Mouse (Mus musculus) R1 (cell line): Measurements from ENCODE around the gene Arhgef28.

Experiments
- DNase-seq: peaks from one replicate; pipeline ENCODE4 v3.0.0-alpha.2; 2018; ENCODE audit warnings: low read depth, low spot score

Arhgef28 gene

GRCm38 (mm10) chr13:97966077-97966476 lies 240.2 kb downstream of the Arhgef28 start:
- DNase-seq = no peak

DNA sequence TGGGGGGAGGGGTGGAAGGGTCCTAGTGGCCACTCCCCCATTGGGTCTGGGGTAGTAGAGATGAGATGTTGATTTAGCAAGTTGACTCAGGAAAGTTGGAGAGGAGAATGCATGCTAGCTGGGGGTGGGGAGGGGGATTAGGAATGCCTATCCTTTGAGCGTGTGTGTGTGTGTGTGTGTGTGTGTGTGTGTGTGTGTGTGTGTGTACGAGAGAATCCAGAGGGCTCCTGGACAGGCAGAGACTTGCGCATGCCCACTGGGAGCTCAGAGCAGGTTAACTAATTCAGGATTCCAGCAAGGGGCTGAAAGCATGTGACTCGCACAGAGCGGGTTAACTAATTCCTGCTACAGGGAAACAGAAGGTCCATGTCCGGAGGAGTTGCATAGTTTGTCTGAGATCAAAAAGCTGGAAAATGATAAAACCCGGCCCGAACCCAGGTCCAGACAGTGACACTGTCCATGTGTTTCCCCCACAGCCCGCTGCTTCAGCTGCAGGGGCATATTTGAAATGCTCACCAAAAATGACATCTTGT lies 241.3 kb downstream of the Arhgef28 start:
- no peak for DNase-seq

DNA sequence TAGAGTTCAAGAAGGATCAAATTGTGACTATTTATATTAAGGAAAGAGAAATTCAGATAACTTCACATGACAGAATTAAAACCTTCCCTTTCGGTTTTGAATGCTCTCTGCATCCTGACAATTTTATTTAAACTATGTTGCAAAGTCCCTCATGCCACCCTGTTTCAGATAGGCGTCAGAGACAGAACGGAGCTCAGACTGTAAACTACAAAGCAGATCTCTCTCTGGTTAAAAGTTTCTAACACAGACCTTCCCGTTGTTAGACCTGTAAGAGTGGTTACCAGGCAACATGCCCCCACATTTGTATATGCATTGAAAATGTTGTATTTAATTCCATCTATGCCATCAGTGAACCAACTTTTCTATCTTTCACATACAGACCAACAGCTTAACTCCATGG lies 246.1 kb downstream of the Arhgef28 start:
- no peak for DNase-seq

DNA sequence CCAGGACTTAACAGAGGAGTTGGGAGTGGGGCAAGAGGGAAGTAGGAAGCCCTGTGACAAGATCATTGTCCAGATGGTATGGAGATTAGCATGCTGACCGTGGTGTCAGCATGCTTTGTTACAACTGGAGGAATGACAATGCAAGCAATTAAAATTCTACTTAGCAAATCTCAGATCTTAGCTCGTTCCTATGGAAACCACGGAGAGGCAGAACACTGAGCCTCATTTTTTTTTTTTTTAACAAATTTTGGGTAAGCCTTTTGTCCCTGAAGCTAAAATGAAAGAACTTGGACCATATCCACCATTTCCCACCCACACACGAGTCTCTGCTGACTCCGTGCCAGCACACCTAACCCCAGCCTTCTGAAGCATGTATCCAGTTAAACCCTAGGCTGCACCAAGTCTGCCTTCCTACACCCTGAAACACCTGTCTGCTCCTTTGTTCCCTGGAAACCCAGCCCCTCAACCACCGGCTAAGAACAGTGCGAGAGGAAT lies 246.8 kb downstream of the Arhgef28 start:
- peak; percentile 82 for DNase-seq

GRCm38 (mm10) chr13:97955759-97956158 lies 250.5 kb downstream of the Arhgef28 start:
- DNase-seq = no peak

- DNase-seq = no peak
Measured at GRCm38 (mm10) chr13:97954956-97955496, 251.2 kb downstream of the Arhgef28 start.

DNA sequence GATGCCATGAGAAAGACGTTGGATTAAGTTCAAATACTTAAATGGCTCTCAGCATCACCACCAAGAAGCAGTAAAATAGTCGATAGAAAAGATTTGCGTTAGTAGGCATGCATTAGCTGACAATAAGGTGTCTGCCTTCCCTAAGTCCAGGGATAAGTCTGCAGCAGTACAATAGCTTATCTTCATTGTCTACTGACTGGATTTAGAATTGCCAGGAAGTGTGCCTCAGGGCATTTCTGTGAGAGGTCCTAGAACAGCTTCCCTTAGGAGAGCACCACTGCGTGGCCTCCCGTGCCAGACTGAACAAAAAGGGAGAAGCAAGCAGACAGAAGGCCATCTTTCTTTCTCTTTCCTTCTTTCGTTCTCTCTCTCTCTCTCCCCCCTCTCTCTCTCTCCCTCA lies 252.2 kb downstream of the Arhgef28 start:
- DNase-seq = peak; percentile 24

DNA sequence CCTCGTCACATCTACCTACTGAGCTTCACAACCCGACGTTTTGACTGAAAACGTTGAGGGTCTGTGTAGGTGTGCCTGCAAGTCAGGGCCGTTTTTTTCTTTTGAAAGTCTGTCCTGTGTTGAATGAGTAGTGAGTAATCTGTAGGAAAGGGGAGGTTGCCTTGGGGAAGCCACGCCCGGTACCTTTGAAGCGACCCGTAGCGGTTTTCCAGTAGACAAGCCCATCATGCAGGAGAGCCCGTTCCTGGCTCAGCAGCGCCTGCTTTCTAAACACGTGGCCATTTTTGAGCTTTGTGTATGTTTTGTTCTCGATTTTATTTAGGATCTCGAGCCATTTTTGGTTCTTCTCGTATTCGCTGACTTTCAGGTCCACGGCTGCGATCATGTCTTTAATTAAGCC lies 252.7 kb downstream of the Arhgef28 start:
- DNase-seq = peak; percentile 63

DNA sequence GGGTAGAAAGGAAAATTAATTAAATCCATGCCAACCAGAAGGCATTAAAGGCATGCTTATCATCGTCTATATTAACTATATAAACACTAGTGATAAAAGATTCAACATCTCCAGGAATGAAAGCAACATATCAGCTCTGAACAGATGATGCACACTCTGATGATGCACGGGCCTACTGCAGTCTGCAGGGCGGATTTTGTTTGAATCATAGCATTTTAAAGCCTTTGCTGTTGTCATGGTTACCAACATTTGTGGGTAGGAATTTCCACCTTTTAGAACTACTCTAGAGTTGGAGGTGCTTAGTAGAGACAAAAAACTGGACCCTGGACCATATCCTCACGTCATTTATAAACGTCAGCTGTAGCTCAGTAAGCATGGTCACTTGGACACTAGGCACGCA lies 257.4 kb downstream of the Arhgef28 start:
- DNase-seq = no peak

DNA sequence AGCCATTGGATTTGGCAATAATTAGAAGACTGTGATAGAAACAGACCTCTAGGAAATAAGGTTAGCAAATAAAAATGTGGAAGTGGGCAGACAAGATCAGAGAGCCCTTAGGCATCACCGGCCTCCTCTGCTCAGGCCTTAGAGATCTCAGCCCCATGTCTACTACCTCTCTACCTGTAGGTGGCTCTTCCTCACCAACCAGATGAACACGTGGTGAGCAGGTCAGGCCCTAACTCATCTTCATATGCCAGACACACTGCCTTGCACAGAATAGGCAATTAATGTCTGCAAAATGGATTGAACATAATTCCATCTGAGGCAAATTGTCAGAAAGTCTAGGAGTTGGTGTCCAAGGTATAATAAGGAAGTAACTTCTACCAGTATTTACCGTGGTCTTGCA lies 258.6 kb downstream of the Arhgef28 start:
- DNase-seq = no peak

DNA sequence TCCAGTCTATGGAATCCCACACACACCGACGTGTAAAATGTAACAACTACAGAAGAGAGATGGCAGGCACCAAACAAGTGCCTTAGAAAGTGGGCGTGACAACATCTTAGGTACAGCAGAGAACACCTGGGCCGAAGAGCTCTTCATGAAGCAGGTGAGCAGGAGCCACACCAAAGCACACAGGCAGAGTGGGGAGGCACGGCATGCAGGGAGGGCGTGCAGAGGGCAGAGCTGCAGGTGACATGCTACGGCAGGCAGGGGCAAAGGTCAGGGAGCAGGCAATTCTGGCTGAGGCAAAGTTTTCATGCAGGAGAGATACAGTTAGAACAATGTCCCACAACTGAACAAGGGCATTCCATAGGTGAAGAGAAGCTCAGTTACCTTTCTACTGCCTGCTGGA lies 259.8 kb downstream of the Arhgef28 start:
- DNase-seq = no peak

GRCm38 (mm10) chr13:97941909-97942680 lies 264.1 kb downstream of the Arhgef28 start:
- no peak for DNase-seq

- no peak for DNase-seq
Measured at GRCm38 (mm10) chr13:97941099-97941498, 265.1 kb downstream of the Arhgef28 start.

GRCm38 (mm10) chr13:97939433-97940160 lies 266.6 kb downstream of the Arhgef28 start:
- peak; percentile 90 for DNase-seq

- DNase-seq = peak; percentile 89
Measured at GRCm38 (mm10) chr13:97938596-97939297, 267.5 kb downstream of the Arhgef28 start.

GRCm38 (mm10) chr13:97937919-97938318 lies 268.3 kb downstream of the Arhgef28 start:
- peak; percentile 61 for DNase-seq

GRCm38 (mm10) chr13:97928135-97928497 lies 278.1 kb downstream of the Arhgef28 start:
- peak; percentile 16 for DNase-seq

GRCm38 (mm10) chr13:97927376-97928134 lies 278.7 kb downstream of the Arhgef28 start:
- peak; percentile 26 for DNase-seq

DNA sequence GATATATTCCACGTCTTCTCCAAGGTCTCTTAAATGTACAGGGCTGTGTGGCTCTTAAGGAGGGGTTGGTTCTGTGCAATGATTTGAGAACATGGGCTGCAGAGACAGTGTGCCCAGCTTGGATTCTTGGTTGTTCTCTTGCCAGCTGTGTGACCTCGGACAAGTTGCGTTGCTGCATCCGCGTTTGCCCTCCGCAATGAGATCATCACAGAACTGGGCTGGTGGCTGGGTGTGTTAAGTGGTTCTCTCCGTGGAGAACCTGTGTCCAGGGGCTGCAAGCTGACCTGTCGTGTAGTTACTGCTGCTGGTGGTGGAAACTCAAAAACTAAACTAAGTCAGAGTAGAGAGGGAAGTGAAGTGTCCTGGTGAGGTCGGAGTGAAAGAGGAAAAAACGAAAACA lies 279.9 kb downstream of the Arhgef28 start:
- no peak for DNase-seq

DNA sequence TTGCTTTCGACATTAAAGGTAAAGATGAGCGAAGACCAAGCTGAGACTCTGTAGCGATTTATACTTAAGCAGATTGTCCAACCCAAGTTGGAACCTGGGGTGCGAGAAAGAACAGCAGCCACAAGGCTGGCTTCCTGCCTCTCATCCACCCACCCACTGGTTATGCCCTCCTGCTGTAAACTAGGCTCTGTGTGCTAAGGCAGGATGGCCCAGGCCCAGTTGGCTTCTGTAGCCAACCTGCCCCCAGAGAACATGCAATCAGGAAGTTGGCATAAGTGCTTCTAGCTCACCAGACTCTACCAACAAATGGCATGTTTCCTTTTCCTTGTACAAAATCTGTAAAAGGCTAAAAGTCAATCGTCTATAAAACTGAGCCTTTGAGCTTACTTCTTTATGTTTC lies 283.2 kb downstream of the Arhgef28 start:
- DNase-seq = no peak

DNA sequence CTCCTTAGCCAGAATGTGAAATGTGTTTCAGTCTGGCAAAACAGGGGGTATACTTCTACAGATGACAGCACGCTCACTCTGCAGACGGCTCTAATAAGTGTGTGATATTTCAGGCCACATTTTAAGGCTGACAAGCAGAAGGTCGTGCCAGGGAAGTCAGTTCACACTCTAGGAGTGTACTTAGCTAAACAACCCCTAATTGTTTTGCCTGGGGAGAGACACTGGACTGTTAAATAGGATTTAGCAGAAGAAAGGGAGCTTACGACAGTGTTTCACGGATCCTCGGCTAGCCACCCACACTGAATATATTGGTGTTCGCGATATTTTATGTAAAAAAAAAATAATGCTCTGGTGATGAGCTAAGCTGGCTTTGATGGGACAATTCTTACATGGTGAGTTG lies 286.6 kb downstream of the Arhgef28 start:
- no peak for DNase-seq
